Mouse (Mus musculus): ENCODE measurements around the gene Igf2r. TPM values are rescaled to one million over a fixed set of nuclear protein-coding genes. Genes with fewer than 3 reads are reported as not detected.
A peak's percentile ranks its signal among the peaks of the same experiment; 100 is the strongest.

The Igf2r gene
- polyA plus RNA-seq, 1 experiment from 2014 or later = 43.7 TPM

DNA sequence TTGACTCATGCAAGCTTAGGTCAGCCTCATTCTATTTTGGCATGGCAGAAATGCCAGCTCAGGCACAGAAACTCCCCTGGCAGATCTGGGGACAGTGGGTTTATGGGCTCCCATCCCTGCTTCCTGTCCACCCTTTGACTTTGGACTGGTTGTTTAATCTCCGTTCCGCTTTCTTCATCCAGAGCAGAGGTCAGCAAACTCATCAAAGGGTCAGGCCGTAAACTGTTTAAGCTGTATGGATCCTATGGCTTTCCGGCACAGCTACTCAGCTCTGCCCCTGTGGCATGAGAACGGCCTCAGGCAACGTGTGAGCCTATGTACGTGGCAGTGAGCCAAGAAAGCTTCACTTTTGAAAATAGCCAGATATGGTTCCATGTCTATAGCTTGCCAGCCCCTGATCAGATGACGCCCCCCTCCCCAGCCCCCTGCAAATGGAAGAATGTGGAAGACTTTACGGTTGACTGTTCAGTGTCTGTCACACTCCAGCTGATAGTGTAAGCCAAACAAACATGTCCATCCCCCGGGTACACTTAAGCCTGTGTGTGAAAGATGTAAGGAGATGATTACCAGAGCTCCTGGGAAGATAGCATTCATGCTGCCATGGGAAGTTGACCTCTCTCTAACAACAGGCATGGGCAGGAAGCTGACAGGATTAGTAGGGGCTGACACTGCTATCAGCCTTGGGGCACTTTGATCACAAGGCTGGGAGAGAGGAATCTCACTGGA lies 21.1 kb upstream of the Igf2r start:
- H3K4me3 ChIP-seq (ENCODE audit: low read depth, low read length) = no peak overlapping the region
- H3K36me3 ChIP-seq (ENCODE audit: control insufficient read depth, insufficient read depth, low read length) = peaks cover 4% of the 10 kb centered on the region
- peaks cover 6% of the 10 kb centered on the region for H3K9me3 ChIP-seq (ENCODE audit: control insufficient read depth, low read length)
- H3K4me1 ChIP-seq (replicated peaks; ENCODE audit: control insufficient read depth, insufficient read depth, low read length) = peaks cover 39% of the 10 kb centered on the region
- no peak overlapping the region for H3K4me2 ChIP-seq
- H3K9ac ChIP-seq (ENCODE audit: low read depth, low read length) = no peak overlapping the region
- 37% methylated on average over 10 of the region's 10 CpGs for WGBS
- DNase-seq (ENCODE audit: low spot score) = no peak
- ATAC-seq (replicated peaks; ENCODE audit: low FRiP score) = peak; percentile 72
- peak overlapping the region; percentile 76 for H3K27ac ChIP-seq (ENCODE audit: low read depth, low read length)
- no peaks in the 10 kb centered on the region for H3K27me3 ChIP-seq (replicated peaks; ENCODE audit: control insufficient read depth, insufficient read depth, low read length)

DNA sequence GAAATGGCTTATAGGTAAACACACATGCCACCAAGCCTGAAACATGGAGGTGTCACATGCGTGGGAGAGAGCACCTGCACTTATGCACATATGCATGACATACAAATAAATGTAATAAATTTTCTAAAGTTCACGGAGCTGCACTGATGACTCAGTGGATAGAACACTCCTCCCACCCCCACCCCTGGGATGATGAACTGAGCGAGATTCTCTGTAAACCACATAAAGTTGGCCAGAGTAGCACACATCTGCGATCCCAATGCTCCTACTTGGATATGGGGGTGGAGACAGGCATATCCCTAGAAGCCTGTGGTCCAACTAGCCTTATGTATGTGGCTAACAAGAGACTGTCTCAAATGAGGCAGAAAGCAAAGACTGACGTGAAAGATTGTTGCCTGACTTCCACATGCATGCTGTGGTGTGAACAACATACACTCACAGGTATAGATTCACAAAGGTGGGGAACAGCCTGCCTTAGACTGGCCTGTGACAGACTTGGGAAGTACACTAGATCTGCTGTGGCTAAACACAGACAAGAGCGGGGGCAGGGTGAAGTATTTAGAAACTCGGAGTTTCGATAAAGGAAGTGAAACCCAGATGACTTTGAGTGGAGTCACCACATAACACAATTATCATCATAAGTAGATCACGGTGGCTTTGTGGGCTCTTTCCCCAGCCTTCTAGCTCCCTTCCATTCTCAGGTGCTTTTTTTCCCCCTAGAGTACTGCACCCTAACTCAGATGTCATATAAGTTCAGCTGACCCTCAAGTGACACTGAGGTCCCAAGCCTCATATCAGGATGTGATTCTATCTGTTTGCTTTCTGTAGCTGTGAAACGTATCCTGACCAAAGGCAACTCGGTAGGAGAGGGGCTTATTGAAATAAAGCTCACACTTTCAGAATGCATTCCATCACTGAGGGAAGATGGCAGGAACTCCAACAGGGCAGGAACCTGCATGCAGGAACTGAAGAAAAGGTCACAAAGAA lies 13.7 kb upstream of the Igf2r start:
- Histone ChIP-seq H3K4me2 (0 out of 2 replicates have a peak overlapping the region, but pooled peaks have one; percentile 0), H3K9ac (ENCODE audit: low read depth, low read length) (no peak overlapping the region), H3K27me3 (replicated peaks; ENCODE audit: control insufficient read depth, insufficient read depth, low read length) (no peaks in the 10 kb centered on the region), H3K36me3 (ENCODE audit: control insufficient read depth, insufficient read depth, low read length) (peaks cover 4% of the 10 kb centered on the region), H3K4me1 (replicated peaks; ENCODE audit: control insufficient read depth, insufficient read depth, low read length) (peaks cover 30% of the 10 kb centered on the region), H3K9me3 (ENCODE audit: control insufficient read depth, low read length) (peaks cover 3% of the 10 kb centered on the region), H3K27ac (ENCODE audit: low read depth, low read length) (no peak overlapping the region), H3K4me3 (ENCODE audit: low read depth, low read length) (no peak overlapping the region)
- WGBS = 49% methylated on average over 11 of the region's 11 CpGs
- ATAC-seq (replicated peaks; ENCODE audit: low FRiP score) = no peak
- DNase-seq (ENCODE audit: low spot score) = no peak

DNA sequence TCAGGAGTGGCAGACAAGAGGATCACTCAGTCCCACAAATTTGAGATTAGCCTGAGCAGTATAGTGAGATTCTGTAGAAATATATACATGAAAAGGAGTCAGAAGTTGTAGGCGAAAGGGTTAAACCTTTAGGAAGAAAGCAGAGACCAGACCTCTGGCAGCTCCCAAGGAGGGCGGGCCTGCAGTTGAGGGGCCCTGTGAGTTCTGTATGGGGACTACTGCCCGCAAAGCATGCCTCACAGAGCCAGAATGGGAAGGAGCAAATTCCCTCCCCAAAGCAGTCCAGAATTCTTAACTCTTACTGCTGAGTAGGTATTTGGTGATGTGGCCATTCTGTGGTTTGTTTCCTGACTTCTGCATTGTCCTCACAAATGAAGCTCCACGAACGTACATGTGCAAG lies 11.6 kb upstream of the Igf2r start:
- no peaks in the 10 kb centered on the region for H3K9me3 ChIP-seq (ENCODE audit: control insufficient read depth, low read length)
- no peaks in the 10 kb centered on the region for H3K27me3 ChIP-seq (replicated peaks; ENCODE audit: control insufficient read depth, insufficient read depth, low read length)
- H3K4me3 ChIP-seq (ENCODE audit: low read depth, low read length) = no peak overlapping the region
- H3K4me2 ChIP-seq = peak overlapping the region; percentile 47
- 26% methylated on average over 5 of the region's 5 CpGs for WGBS
- ATAC-seq (replicated peaks; ENCODE audit: low FRiP score) (peak; percentile 81), DNase-seq (ENCODE audit: low spot score) (no peak)
- peak overlapping the region; percentile 58 for H3K27ac ChIP-seq (ENCODE audit: low read depth, low read length)
- H3K9ac ChIP-seq (ENCODE audit: low read depth, low read length) = peak overlapping the region; percentile 8; the same call in 1 of the 2 replicates
- H3K36me3 ChIP-seq (ENCODE audit: control insufficient read depth, insufficient read depth, low read length) = no peaks in the 10 kb centered on the region
- peaks cover 30% of the 10 kb centered on the region for H3K4me1 ChIP-seq (replicated peaks; ENCODE audit: control insufficient read depth, insufficient read depth, low read length)

DNA sequence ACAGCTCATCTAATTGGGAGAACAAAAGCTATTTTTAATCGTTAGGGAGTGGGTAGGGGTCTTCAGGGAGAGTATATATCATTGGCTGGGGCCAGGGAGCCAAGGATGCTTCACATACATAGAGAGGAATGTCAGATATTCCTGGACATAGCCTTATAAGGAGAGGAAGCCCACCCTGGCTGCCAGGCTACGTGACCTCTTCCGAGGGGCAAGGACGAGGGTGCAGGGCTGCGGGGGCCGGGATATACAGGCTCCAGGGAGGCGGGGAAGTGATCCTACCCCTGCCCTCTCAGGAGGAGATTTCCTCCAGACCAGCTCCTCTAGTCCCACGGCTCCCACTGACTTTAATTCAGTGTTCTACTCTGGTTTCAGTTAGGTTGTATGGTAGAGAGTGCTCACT lies 10.7 kb upstream of the Igf2r start:
- H3K36me3 ChIP-seq (ENCODE audit: control insufficient read depth, insufficient read depth, low read length) = no peaks in the 10 kb centered on the region
- H3K4me2 ChIP-seq = no peak overlapping the region
- H3K9ac ChIP-seq (ENCODE audit: low read depth, low read length) = no peak overlapping the region
- no peak overlapping the region for H3K4me3 ChIP-seq (ENCODE audit: low read depth, low read length)
- no peaks in the 10 kb centered on the region for H3K9me3 ChIP-seq (ENCODE audit: control insufficient read depth, low read length)
- ATAC-seq (replicated peaks; ENCODE audit: low FRiP score) = peak; percentile 37
- peak overlapping the region; percentile 57; the same call in 1 of the 2 replicates for H3K27ac ChIP-seq (ENCODE audit: low read depth, low read length)
- WGBS = 24% methylated on average over 8 of the region's 8 CpGs
- DNase-seq (ENCODE audit: low spot score) = no peak
- H3K27me3 ChIP-seq (replicated peaks; ENCODE audit: control insufficient read depth, insufficient read depth, low read length) = no peaks in the 10 kb centered on the region
- peaks cover 30% of the 10 kb centered on the region for H3K4me1 ChIP-seq (replicated peaks; ENCODE audit: control insufficient read depth, insufficient read depth, low read length)

DNA sequence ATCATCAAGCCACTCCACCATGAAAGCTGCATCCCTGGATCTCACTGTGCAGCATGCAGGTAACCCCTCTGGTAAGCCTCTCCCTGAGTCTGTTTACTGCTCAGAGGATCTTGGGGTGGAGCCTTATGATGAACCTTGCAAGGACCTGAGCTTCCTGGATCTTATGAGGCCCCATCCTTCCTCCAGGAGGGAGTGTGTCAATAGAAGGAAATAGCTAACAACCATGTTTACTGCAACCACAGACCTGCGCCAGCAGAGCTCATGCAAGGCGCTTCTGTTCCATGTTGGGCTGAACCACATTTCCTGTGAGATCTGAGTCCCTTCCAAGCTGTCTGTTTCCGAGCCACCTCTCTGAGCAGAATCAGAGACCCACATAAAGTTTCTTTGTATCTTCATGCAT lies 10.0 kb upstream of the Igf2r start:
- H3K9ac ChIP-seq (ENCODE audit: low read depth, low read length) = no peak overlapping the region
- H3K4me2 ChIP-seq = no peak overlapping the region
- no peak overlapping the region for H3K4me3 ChIP-seq (ENCODE audit: low read depth, low read length)
- DNase-seq (ENCODE audit: low spot score) (no peak), ATAC-seq (replicated peaks; ENCODE audit: low FRiP score) (no peak)
- no peaks in the 10 kb centered on the region for H3K27me3 ChIP-seq (replicated peaks; ENCODE audit: control insufficient read depth, insufficient read depth, low read length)
- H3K4me1 ChIP-seq (replicated peaks; ENCODE audit: control insufficient read depth, insufficient read depth, low read length) = peaks cover 30% of the 10 kb centered on the region
- peak overlapping the region; percentile 57 for H3K27ac ChIP-seq (ENCODE audit: low read depth, low read length)
- H3K36me3 ChIP-seq (ENCODE audit: control insufficient read depth, insufficient read depth, low read length) = no peaks in the 10 kb centered on the region
- no peaks in the 10 kb centered on the region for H3K9me3 ChIP-seq (ENCODE audit: control insufficient read depth, low read length)
- WGBS = 60% methylated on average over 3 of the region's 3 CpGs

DNA sequence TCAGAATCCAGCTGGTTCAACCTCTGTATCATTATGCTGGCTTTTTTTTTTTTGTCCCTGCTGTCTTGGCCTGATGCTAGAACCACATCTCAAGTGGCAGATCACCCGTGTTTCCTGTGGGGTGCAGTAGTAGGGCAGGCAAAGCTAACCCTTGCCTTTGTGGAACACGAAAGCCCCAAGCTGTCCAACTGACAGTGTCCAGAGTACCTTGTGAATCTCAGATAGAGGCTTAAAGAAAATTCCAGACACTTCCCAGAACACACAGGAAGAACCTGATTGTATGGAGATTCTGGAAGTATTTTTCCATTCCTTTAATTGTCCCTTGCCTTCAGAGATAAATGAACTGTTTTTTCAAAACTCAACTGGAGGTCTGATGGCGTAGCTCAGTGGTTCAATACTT lies 4.5 kb upstream of the Igf2r start:
- WGBS = 64% methylated on average over 3 of the region's 3 CpGs
- no peak overlapping the region for H3K27ac ChIP-seq (ENCODE audit: low read depth, low read length)
- ATAC-seq (replicated peaks; ENCODE audit: low FRiP score) = no peak
- peaks cover 16% of the 10 kb centered on the region for H3K36me3 ChIP-seq (ENCODE audit: control insufficient read depth, insufficient read depth, low read length)
- no peak overlapping the region for H3K4me2 ChIP-seq
- no peak overlapping the region for H3K9ac ChIP-seq (ENCODE audit: low read depth, low read length)
- H3K4me1 ChIP-seq (replicated peaks; ENCODE audit: control insufficient read depth, insufficient read depth, low read length) = peaks cover 3% of the 10 kb centered on the region; the same call in 1 of the 2 replicates
- DNase-seq (ENCODE audit: low spot score) = no peak
- H3K27me3 ChIP-seq (replicated peaks; ENCODE audit: control insufficient read depth, insufficient read depth, low read length) = no peaks in the 10 kb centered on the region; the same call in none of the 2 replicates
- no peaks in the 10 kb centered on the region for H3K9me3 ChIP-seq (ENCODE audit: control insufficient read depth, low read length)
- H3K4me3 ChIP-seq (ENCODE audit: low read depth, low read length) = no peak overlapping the region

DNA sequence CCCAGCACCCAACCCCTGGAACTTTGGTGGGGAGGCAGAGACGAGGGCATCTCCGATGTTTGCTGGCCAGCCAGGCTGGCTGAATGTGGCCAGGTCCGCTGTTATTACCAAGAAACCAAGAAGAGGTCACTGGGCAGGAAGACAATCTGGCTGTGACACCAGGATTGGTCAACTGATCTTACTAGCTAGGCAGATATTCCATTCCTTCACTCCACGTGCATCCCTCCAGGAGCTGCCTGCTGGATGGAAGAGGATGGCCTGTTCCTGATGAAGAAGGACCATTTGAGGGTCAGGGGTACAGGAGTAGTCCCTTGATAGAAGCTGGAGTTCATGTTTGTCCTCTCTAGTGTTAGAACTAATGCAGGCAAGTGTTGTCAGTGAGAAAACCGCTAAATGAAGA lies 1.0 kb upstream of the Igf2r start:
- Histone ChIP-seq H3K4me2 (no peak overlapping the region; the same call in 1 of the 2 replicates), H3K9me3 (ENCODE audit: control insufficient read depth, low read length) (no peaks in the 10 kb centered on the region), H3K4me1 (replicated peaks; ENCODE audit: control insufficient read depth, insufficient read depth, low read length) (peaks cover 9% of the 10 kb centered on the region), H3K4me3 (ENCODE audit: low read depth, low read length) (no peak overlapping the region; the same call in 1 of the 2 replicates), H3K27me3 (replicated peaks; ENCODE audit: control insufficient read depth, insufficient read depth, low read length) (peaks cover 4% of the 10 kb centered on the region), H3K9ac (ENCODE audit: low read depth, low read length) (no peak overlapping the region), H3K36me3 (ENCODE audit: control insufficient read depth, insufficient read depth, low read length) (peaks cover 24% of the 10 kb centered on the region), H3K27ac (ENCODE audit: low read depth, low read length) (no peak overlapping the region)
- 83% methylated on average over 5 of the region's 5 CpGs for WGBS
- DNase-seq (ENCODE audit: low spot score) = no peak
- no peak for ATAC-seq (replicated peaks; ENCODE audit: low FRiP score)

DNA sequence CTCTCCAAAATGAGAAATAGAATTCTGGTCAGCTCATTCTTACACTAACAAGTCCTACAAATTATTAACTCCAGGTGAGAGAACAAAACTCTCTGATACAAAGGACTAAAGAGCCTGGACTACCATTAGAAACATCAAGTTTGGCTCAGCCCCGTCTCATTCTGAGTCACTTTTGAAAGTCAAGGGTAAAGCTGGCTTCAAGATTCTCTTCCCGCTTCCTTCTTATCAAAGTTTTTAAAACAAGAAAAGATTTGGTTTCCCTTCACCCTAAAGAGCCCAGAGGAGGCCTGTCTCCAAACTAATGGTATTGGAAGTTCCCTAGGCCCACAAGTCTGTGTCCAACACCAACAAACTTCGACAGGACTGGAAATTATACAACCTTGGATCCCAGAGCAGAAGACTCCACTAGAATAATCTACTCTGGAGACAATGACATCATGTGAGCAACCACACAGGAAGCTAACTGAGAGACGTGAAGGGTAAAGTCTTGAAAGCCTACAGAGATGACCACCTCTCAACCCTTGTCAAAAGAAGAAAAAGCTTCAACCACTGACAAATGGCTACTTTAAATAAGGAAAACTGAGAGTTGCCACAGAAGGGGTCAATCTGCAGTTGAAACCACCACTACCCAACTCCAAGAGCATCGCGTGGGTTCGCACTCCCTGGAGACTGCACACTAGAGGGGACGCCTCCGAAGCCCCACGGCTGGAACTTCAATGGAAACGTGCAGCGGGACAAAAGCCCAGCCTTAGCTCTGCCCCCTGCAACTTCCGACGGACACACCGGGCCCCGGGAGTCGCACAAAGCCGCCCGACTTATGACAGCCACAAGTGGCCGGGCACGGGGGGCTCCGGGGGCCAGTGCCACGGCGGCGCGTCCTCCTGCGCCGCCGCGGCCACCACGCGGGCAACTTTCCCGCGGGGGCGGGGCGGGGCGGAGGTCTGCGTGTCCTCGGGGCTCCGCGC lies 767 bp downstream of the Igf2r start:
- Histone ChIP-seq H3K36me3 (ENCODE audit: control insufficient read depth, insufficient read depth, low read length) (peaks cover 26% of the 10 kb centered on the region), H3K9me3 (ENCODE audit: control insufficient read depth, low read length) (no peaks in the 10 kb centered on the region), H3K27me3 (replicated peaks; ENCODE audit: control insufficient read depth, insufficient read depth, low read length) (peaks cover 4% of the 10 kb centered on the region), H3K27ac (ENCODE audit: low read depth, low read length) (peak overlapping the region; percentile 77; the same call in 1 of the 2 replicates), H3K4me1 (replicated peaks; ENCODE audit: control insufficient read depth, insufficient read depth, low read length) (peaks cover 13% of the 10 kb centered on the region), H3K4me3 (ENCODE audit: low read depth, low read length) (peak overlapping the region; percentile 72), H3K4me2 (peak overlapping the region; percentile 73), H3K9ac (ENCODE audit: low read depth, low read length) (peak overlapping the region; percentile 87)
- 25% methylated on average over 41 of the region's 41 CpGs for WGBS
- DNase-seq (ENCODE audit: low spot score) (no peak), ATAC-seq (replicated peaks; ENCODE audit: low FRiP score) (no peak; the same call in 1 of the 2 replicates)
